9 mouse cellular contexts compared by ENCODE assay signal in genomic region chr5:74172208-74172607, GRCm38 (mm10). TPM values are rescaled to one million over a fixed set of nuclear protein-coding genes. Genes with fewer than 3 reads are reported as not detected.
DNase-seq lines count a peak whose midpoint lies in the region; ATAC-seq lines count a peak whose summit lies in the region.
"Had no signal": no experiment of that assay in that cellular context is flagged by ENCODE, and none has a peak within 500 bp of the region (broad histone marks: within the 10 kb centered on the region; RNA-seq: fewer than 3 reads in every experiment).

No protein-coding gene starts in this region.

- no peak overlapping the region for H3K4me2 ChIP-seq in hindbrain, embryonic 11.5 days (replicated peaks; ENCODE audit: low read depth, low read length)
- H3K4me2 ChIP-seq in hindbrain, embryonic 12.5 days (replicated peaks): no peak overlapping the region
- peak overlapping the region; percentile 30 for H3K4me2 ChIP-seq in limb, embryonic 13.5 days (replicated peaks)
- H3K4me2 ChIP-seq in liver, embryonic 11.5 days: no peak overlapping the region

- no peak for ATAC-seq in hindbrain, embryonic 11.5 days (ENCODE audit: low FRiP score)
- no peak for ATAC-seq in hindbrain, embryonic 12.5 days (ENCODE audit: low FRiP score)
- ATAC-seq in limb, embryonic 13.5 days (ENCODE audit: low FRiP score, low read depth): peak; percentile 68
- no peak for ATAC-seq in liver, embryonic 11.5 days (replicated peaks; ENCODE audit: low FRiP score)

- WGBS in hindbrain, embryonic 11.5 days: 72% methylated on average over 12 of the region's 12 CpGs
- WGBS in hindbrain, embryonic 12.5 days: 62% methylated on average over 12 of the region's 12 CpGs
- WGBS in limb, embryonic 13.5 days: 37% methylated on average over 12 of the region's 12 CpGs
- WGBS in liver, embryonic 11.5 days: 50% methylated on average over 12 of the region's 12 CpGs

- H3K27ac ChIP-seq in hindbrain, embryonic 11.5 days (ENCODE audit: low read depth, low read length): no peak overlapping the region
- H3K27ac ChIP-seq in hindbrain, embryonic 12.5 days: no peak overlapping the region
- H3K27ac ChIP-seq in limb, embryonic 13.5 days: peak overlapping the region; percentile 80
- H3K27ac ChIP-seq in liver, embryonic 11.5 days (ENCODE audit: low read depth, low read length): no peak overlapping the region

- H3K4me1 ChIP-seq in hindbrain, embryonic 11.5 days (replicated peaks; ENCODE audit: control insufficient read depth, insufficient read depth, low read length): no peaks in the 10 kb centered on the region
- peaks cover 22% of the 10 kb centered on the region for H3K4me1 ChIP-seq in hindbrain, embryonic 12.5 days
- peaks cover 72% of the 10 kb centered on the region for H3K4me1 ChIP-seq in limb, embryonic 13.5 days
- peaks cover 11% of the 10 kb centered on the region for H3K4me1 ChIP-seq in liver, embryonic 11.5 days (replicated peaks; ENCODE audit: control insufficient read depth, insufficient read depth, low read length)

- H3K27me3 ChIP-seq in hindbrain, embryonic 11.5 days (ENCODE audit: control insufficient read depth, insufficient read depth, low read length): no peaks in the 10 kb centered on the region
- no peaks in the 10 kb centered on the region for H3K27me3 ChIP-seq in hindbrain, embryonic 12.5 days
- H3K27me3 ChIP-seq in limb, embryonic 13.5 days: no peaks in the 10 kb centered on the region
- no peaks in the 10 kb centered on the region for H3K27me3 ChIP-seq in liver, embryonic 11.5 days (replicated peaks; ENCODE audit: control insufficient read depth, insufficient read depth, low read length)

- no peak overlapping the region for H3K9ac ChIP-seq in hindbrain, embryonic 11.5 days (ENCODE audit: low read depth, low read length)
- no peak overlapping the region for H3K9ac ChIP-seq in hindbrain, embryonic 12.5 days
- no peak overlapping the region for H3K9ac ChIP-seq in limb, embryonic 13.5 days
- H3K9ac ChIP-seq in liver, embryonic 11.5 days (ENCODE audit: low read depth, low read length): no peak overlapping the region

- no peak overlapping the region for H3K4me3 ChIP-seq in hindbrain, embryonic 11.5 days (ENCODE audit: low read depth, low read length)
- no peak overlapping the region for H3K4me3 ChIP-seq in hindbrain, embryonic 12.5 days
- no peak overlapping the region for H3K4me3 ChIP-seq in limb, embryonic 13.5 days
- no peak overlapping the region for H3K4me3 ChIP-seq in liver, embryonic 11.5 days (ENCODE audit: low read depth, low read length)

- peak; percentile 28 for DNase-seq in hindbrain, embryonic 11.5 days (ENCODE audit: low spot score)
- DNase-seq in adrenal gland, postnatal 14 days: peak; percentile 36
- peak; percentile 53 to 60 for DNase-seq in heart, adult 9 months (ENCODE audit: low spot score in 2 of 2)
- DNase-seq in thymus, postnatal 10 days (ENCODE audit: low spot score in 2 of 2): no peak
- DNase-seq in layer of hippocampus, adult 11-12 months (ENCODE audit: low spot score): no peak
- no peak for DNase-seq in liver, embryonic 11.5 days (ENCODE audit: low spot score)
- DNase-seq: cerebellum, adult 11 months had no signal

- no peaks in the 10 kb centered on the region for H3K36me3 ChIP-seq in hindbrain, embryonic 11.5 days (ENCODE audit: control insufficient read depth, insufficient read depth, low read length)
- H3K36me3 ChIP-seq in hindbrain, embryonic 12.5 days: no peaks in the 10 kb centered on the region
- H3K36me3 ChIP-seq in limb, embryonic 13.5 days: no peaks in the 10 kb centered on the region
- no peaks in the 10 kb centered on the region for H3K36me3 ChIP-seq in liver, embryonic 11.5 days (ENCODE audit: control insufficient read depth, insufficient read depth, low read length)

- no peaks in the 10 kb centered on the region for H3K9me3 ChIP-seq in hindbrain, embryonic 11.5 days (ENCODE audit: control insufficient read depth, low read length)
- H3K9me3 ChIP-seq in hindbrain, embryonic 12.5 days (replicated peaks): no peaks in the 10 kb centered on the region
- H3K9me3 ChIP-seq in limb, embryonic 13.5 days: no peaks in the 10 kb centered on the region
- no peaks in the 10 kb centered on the region for H3K9me3 ChIP-seq in liver, embryonic 11.5 days (ENCODE audit: control insufficient read depth, low read length)

RNA-seq across cellular contexts. Expression of gene Rasl11b, which starts 22.9 kb away (rescaled TPM):
- 30.1 and 33.4 TPM in 2 replicates for polyA plus RNA-seq in hindbrain, embryonic 11.5 days (2014; fragmentation: Nextera tagmentation; extraction: Ambion mirVana)
- 44.5 and 54.3 TPM in 2 replicates for polyA plus RNA-seq in hindbrain, embryonic 12.5 days (2016; fragmentation: Nextera tagmentation; extraction: Ambion mirVana)
- total RNA-seq in adrenal gland, postnatal 14 days (2021): 16.0 and 17.8 TPM in 2 replicates
- 147 and 149 TPM in 2 replicates for polyA plus RNA-seq in limb, embryonic 13.5 days (2015; fragmentation: Nextera tagmentation; extraction: Ambion mirVana)
- 13.9 and 14.7 TPM in 2 replicates for polyA plus RNA-seq in liver, embryonic 11.5 days (2014; fragmentation: Nextera tagmentation; extraction: Ambion mirVana)

Comparison
In these comparisons a context has a peak if more than half of its experiments do, and no peak if none do; other contexts are left out.
1. DNase-seq: peak in hindbrain, embryonic 11.5 days (single experiment), adrenal gland, postnatal 14 days (single experiment) and heart, adult 9 months (2 of 2); none in thymus, postnatal 10 days (0 of 2), layer of hippocampus, adult 11-12 months (single experiment) and liver, embryonic 11.5 days (single experiment).